Mouse (Mus musculus) urinary bladder, adult 2 months (tissue): Measurements from ENCODE around the gene Spice1. TPM values are rescaled to one million over a fixed set of nuclear protein-coding genes. Genes with fewer than 3 reads are reported as not detected.

Experiments
- DNase-seq: peaks from one replicate; pipeline ENCODE4 v3.0.0; 2022; ENCODE audit warnings: low spot score
- polyA plus RNA-seq: library from polyadenylated mRNA; depleted of rRNA; stranded (reverse); fragments of >200 nt; gene quantifications from 2 replicates; pipeline ENCODE4 v1.2.3, GENCODE M21; 2012; rRNA removed

Gene Spice1
- polyA plus RNA-seq = 27.1 and 41.0 TPM in 2 replicates

DNA sequence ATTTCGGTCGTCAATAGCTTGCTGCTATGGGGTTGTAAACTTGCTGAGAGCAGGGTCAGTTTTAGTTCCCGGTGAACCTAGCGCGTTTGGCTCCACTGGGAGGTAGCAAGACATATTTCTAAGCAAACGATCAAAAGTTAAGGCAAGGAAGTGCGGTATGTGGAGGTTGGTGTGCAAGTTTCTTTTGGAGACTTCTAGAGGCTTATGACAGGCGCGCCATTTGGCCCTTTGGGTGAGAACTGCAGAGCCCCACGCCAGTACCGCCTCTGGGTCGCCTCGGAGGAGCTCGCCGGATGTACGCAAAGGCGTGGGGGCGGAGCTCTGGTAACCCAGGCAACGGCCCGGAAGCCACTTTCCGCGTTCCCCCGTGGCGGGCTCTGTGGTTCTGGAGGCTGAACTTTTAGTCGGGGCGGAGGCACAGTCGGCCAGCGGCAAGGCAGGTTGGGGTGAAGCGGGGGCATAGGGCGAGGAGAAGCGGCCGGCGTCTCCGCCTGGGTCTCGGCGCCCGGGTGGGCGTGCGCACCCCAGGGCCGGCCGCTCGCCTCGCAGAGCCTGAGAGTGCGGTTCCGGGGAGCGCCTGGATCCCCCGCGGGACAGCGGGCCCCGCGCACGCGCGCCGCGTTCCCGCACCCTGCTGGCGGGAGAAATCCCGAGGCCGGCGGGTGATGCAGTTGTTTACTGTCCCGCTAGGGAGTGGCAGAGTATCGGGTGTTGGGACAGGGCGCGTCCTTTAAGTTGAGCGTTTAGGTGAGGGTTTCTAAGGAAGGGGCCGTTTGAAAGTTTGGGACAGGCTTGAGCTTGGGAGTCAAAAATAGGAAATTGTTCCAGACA, at the start of gene Spice1:
Gene Spice1 (plus strand): TSS at position 51 of the 831 bp plus-strand sequence.
- peak; percentile 86 for DNase-seq

GRCm38 (mm10) chr16:44299438-44300093, 47.4 kb upstream of the Spice1 start:
- no peak for DNase-seq

DNA sequence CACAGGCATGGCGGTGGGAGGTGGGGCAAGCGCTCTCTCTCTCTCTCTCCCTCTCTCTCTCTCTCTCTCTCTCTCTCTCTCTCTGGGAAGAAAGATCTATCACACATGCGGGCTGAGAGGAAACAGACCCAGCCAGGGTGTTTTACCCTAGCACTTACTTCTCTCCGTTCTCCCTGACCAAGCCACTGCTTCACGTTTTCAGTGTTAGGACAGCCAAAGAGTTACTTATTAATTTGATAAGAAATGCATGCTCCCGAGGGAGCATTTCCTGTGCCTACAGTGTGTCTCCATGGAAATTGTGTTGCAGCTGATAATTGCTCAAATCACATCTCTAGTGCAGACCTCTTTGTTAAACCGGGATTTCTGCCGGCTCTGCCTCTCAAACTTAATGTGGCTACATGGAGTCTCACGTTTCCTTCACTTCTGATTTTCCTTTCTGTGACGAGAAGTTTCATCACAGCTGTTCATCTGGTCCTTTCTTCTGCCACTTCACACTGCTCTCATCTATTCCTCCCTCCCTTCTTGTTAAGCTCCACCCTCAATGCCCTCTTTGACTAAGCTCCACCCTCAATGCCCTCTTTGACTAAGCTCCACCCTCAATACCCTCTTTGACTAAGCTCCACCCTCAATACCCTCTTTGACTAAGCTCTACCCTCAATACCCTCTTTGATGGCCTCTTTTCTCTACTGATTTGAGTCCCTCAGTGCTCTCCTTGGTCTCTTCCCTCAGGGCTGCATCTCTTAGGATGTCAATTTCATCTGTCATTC, 44.6 kb upstream of the Spice1 start:
- DNase-seq = no peak

DNA sequence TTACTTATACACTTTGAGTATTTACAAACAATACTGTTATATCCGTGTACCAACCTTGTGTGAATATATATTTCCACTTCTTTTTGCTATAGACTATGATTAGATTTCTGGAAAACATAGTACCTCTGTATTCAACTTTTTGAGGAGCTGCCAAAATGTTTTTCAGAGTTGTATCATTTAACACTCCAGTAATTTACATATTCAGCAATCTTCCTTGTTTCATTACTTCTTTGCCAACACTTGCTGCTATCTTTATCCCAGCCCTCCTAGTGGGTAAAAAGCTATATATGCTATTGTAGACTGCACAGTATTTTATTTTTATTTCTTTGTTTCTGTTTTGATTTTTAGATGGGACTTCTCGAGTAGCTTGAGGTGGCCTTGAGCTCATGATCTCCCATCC, 43.1 kb upstream of the Spice1 start:
- no peak for DNase-seq

DNA sequence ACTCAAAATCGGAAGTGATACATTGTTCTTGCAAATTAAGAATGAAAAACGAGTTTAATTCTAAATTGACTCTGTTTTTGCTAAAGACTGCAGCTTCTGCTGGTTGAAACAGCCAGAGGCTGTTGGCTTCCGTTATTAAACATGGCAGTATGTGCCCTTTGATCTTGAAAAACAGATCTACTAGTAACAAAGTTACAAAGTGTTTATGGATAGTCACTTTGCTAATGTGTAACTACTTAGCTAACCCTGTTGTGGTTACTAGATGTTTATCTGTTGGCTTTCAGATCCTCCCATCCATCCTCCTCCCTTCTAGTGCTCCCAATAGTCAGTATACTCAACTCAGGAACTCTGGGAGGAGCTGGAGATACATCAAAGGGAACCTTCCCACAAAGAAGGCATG, 41.3 kb upstream of the Spice1 start:
- no peak for DNase-seq

DNA sequence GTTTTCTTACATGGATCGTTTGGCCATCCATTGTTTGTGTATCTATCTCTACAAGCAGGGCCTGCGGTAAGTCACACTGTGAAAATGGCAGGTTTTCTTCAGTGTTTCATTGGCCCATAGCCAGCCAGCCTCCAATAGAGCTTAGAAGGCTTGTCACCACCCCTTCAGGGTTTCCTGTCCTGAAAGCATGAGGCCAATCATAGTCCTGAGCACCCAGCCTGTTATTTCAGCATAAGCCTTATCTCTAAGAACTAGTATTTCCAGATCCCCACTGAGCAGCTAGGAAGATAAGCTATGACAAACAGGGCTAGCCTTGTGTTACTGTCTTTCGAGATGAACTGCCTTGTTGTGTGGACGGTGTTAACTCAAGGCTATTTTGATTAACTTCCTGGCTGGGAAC, 33.5 kb upstream of the Spice1 start:
- DNase-seq = no peak

DNA sequence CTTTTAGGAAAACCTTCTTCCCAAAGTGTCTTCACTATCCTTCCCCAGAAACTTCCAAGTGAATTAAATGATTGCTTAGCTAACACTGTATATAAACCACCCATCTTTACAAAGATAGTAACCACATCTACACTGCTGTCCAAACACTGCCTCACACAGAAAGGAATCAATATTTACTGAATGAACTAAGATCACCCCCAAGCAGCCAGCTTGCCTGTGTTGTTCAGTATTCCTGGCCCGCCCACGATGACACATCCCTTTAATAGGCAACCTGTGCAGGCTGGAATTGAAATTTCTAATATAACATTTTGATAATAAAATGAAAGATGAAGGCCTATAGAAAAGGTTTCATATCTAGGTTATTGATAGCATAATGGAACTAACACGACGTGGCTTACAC, 30.6 kb upstream of the Spice1 start:
- DNase-seq = no peak

GRCm38 (mm10) chr16:44320232-44320631, 26.7 kb upstream of the Spice1 start:
- no peak for DNase-seq

GRCm38 (mm10) chr16:44328644-44329043, 18.3 kb upstream of the Spice1 start:
- no peak for DNase-seq

DNA sequence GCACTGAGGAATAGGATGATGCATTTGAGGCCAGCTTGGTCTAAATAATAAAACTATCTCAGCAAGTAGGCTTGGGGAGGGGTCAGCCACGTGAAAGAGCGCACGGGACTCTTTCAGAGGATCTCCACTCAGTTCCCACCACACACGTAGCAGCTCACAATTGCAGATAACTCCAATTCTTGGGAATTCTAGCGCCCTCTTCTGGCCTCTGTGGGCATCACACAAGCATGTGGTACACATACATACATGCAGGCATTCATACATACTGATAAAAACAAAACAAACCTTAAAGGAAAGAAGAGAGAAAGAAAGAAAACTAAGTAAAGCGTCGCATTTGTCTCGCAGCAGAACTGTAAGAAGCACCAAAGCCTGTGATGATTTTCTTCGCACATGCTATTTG, 16.3 kb upstream of the Spice1 start:
- no peak for DNase-seq

GRCm38 (mm10) chr16:44331154-44331553, 15.8 kb upstream of the Spice1 start:
- no peak for DNase-seq

- DNase-seq = no peak
Observed at GRCm38 (mm10) chr16:44331671-44331994, 15.3 kb upstream of the Spice1 start.

GRCm38 (mm10) chr16:44331995-44332860, 14.7 kb upstream of the Spice1 start:
- DNase-seq = peak; percentile 36

DNA sequence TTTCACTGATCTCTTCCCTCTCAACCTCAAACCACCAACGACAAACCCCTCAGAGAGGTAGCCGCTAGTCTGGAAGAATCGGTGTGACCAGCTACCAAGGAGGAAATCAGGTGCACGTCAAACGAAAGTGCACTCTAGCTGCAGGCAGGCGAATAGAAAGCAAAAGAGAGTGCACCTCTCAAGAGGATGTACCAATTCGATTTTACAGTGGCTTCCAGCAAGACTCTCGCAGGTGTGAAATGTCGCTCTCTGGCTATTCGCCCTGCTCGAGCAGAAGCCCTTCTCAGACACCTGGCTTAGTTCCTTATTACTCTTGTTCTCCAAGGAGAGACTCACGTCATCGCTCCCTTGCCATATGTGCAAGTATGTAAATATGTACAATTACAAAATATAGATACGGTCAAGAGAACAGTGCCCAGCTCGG, 14.0 kb upstream of the Spice1 start, which contains the start of gene Sidt1:
Gene Sidt1 (minus strand): TSS at position 336 of the 424 bp plus-strand sequence.
- peak; percentile 32 for DNase-seq

- DNase-seq = no peak
Observed at GRCm38 (mm10) chr16:44337541-44337940, 9.4 kb upstream of the Spice1 start.

- DNase-seq = no peak
Observed at GRCm38 (mm10) chr16:44349801-44350397, 3.0 kb downstream of the Spice1 start.

GRCm38 (mm10) chr16:44356291-44356690, 9.4 kb downstream of the Spice1 start:
- DNase-seq = no peak

GRCm38 (mm10) chr16:44357571-44358268, 10.8 kb downstream of the Spice1 start:
- DNase-seq = no peak

- DNase-seq = no peak
Observed at GRCm38 (mm10) chr16:44361921-44362890, 15.3 kb downstream of the Spice1 start.
